Mouse (Mus musculus) heart, postnatal 0 days (tissue): ENCODE data around the gene Kcnma1.

Experiments
- CTCF ChIP-seq: IDR thresholded peaks from 2 replicates; pipeline ENCODE4 v1.5.1; 2016; ENCODE audit warnings: antibody characterized with exemption, control low read depth, low read depth
- EP300 ChIP-seq: IDR thresholded peaks from 2 replicates; pipeline ENCODE4 v1.6.1; 2016; ENCODE audit warnings: antibody characterized with exemption, low read depth

- TF ChIP-seq CTCF, result no peak
- no peak for TF ChIP-seq EP300
These were observed 183.0 kb downstream of the Kcnma1 start for GRCm38 (mm10) chr14:23831284-23831683.
